In the genomic region with DNA sequence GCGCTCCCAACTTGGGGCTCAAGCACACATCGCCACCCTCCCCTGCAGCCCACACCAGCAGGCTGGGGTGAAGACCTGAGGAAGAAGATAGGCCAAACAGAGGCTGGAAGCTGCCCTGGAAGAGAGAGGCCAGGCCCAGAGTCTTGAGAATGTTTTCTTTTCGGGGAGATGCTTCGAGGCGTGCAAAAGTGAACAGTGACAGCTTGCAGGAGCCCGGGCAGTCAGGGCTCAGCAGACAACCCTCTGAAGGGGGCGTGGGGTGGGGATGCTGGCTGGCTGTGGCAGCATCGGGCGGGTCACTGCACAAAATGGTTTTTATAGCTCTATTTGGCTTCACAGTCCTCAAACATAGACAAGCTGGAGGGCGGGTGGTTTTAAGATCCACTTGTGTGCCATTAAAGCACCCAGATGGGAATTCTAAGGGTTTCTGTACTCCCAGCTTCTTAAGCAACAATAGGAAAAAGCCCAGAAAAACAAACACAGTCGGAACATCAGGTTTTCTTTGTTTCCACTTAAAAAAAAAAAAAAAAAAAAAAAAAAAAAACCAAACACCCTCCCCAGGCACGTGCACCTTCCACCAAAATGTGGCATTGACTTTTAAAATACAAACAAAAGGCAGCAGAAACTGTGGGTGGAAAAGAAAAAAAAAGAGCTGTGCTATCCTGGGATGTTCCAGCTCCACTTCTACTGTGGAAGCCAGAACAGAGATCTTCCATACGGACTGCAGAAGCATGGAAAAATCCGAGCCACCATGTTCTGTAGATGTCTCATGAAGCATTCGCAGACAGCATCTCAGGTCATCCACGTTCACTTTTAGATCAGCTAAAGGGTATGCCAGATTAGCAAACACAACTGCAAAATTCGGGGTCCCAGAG, we compare ENCODE assay signal across 9 mouse cellular contexts.
DNase-seq lines count a peak whose midpoint lies in the region; ATAC-seq lines count a peak whose summit lies in the region.
"Had no signal": no experiment of that assay in that cellular context is flagged by ENCODE, and none has a peak within 500 bp of the region (broad histone marks: within the 10 kb centered on the region; RNA-seq: fewer than 3 reads in every experiment).

No protein-coding gene starts in this region.

- no peaks in the 10 kb centered on the region for H3K36me3 ChIP-seq in hindbrain, embryonic 10.5 days
- no peaks in the 10 kb centered on the region for H3K36me3 ChIP-seq in hindbrain, embryonic 11.5 days (ENCODE audit: control insufficient read depth, insufficient read depth, low read length)
- H3K36me3 ChIP-seq in embryonic facial prominence, embryonic 14.5 days (ENCODE audit: control insufficient read depth, insufficient read depth, low read length): no peaks in the 10 kb centered on the region
- H3K36me3 ChIP-seq in limb, embryonic 11.5 days (ENCODE audit: control insufficient read depth, insufficient read depth, low read length): no peaks in the 10 kb centered on the region
- no peaks in the 10 kb centered on the region for H3K36me3 ChIP-seq in neural tube, embryonic 11.5 days (ENCODE audit: control insufficient read depth, insufficient read depth, low read length)

- H3K4me1 ChIP-seq in hindbrain, embryonic 10.5 days (replicated peaks): peaks cover 9% of the 10 kb centered on the region
- H3K4me1 ChIP-seq in hindbrain, embryonic 11.5 days (replicated peaks; ENCODE audit: control insufficient read depth, insufficient read depth, low read length): peaks cover 4% of the 10 kb centered on the region; the same call in 1 of the 2 replicates
- H3K4me1 ChIP-seq in embryonic facial prominence, embryonic 14.5 days (ENCODE audit: control insufficient read depth, insufficient read depth, low read length): peaks cover 5% of the 10 kb centered on the region; the same call in 1 of the 2 replicates
- H3K4me1 ChIP-seq in limb, embryonic 11.5 days (ENCODE audit: control insufficient read depth, insufficient read depth, low read length): 0 out of 2 replicates have a peak, but pooled peaks cover 2% of the 10 kb centered on the region
- no peaks in the 10 kb centered on the region; the same call in none of the 2 replicates for H3K4me1 ChIP-seq in neural tube, embryonic 11.5 days (ENCODE audit: control insufficient read depth, insufficient read depth, low read length)

- H3K27ac ChIP-seq in hindbrain, embryonic 10.5 days: peak overlapping the region; percentile 64
- H3K27ac ChIP-seq in hindbrain, embryonic 11.5 days (ENCODE audit: low read depth, low read length): no peak overlapping the region
- peak overlapping the region; percentile 8; the same call in 1 of the 2 replicates for H3K27ac ChIP-seq in embryonic facial prominence, embryonic 14.5 days (replicated peaks; ENCODE audit: low read depth, low read length)
- H3K27ac ChIP-seq in limb, embryonic 11.5 days (replicated peaks; ENCODE audit: low read depth, low read length): no peak overlapping the region
- no peak overlapping the region for H3K27ac ChIP-seq in neural tube, embryonic 11.5 days (ENCODE audit: low read depth, low read length)
- H3K27ac ChIP-seq: liver, embryonic 14.5 days had no signal

- H3K9me3 ChIP-seq in hindbrain, embryonic 10.5 days: no peaks in the 10 kb centered on the region
- no peaks in the 10 kb centered on the region for H3K9me3 ChIP-seq in hindbrain, embryonic 11.5 days (ENCODE audit: control insufficient read depth, low read length)
- no peaks in the 10 kb centered on the region for H3K9me3 ChIP-seq in embryonic facial prominence, embryonic 14.5 days (ENCODE audit: control insufficient read depth, low read length)
- H3K9me3 ChIP-seq in limb, embryonic 11.5 days (ENCODE audit: control insufficient read depth, low read length): no peaks in the 10 kb centered on the region
- H3K9me3 ChIP-seq in neural tube, embryonic 11.5 days (ENCODE audit: control insufficient read depth, low read length): no peaks in the 10 kb centered on the region

- no peak overlapping the region for H3K9ac ChIP-seq in hindbrain, embryonic 11.5 days (ENCODE audit: low read depth, low read length)
- no peak overlapping the region for H3K9ac ChIP-seq in embryonic facial prominence, embryonic 14.5 days (ENCODE audit: low read depth, low read length)
- peak overlapping the region; percentile 32; the same call in 1 of the 2 replicates for H3K9ac ChIP-seq in limb, embryonic 11.5 days (ENCODE audit: low read length)
- peak overlapping the region; percentile 1; the same call in 1 of the 2 replicates for H3K9ac ChIP-seq in neural tube, embryonic 11.5 days (ENCODE audit: low read length)
- H3K9ac ChIP-seq: liver, embryonic 14.5 days had no signal

- H3K4me3 ChIP-seq in hindbrain, embryonic 10.5 days: peak overlapping the region; percentile 27
- H3K4me3 ChIP-seq in hindbrain, embryonic 11.5 days (ENCODE audit: low read depth, low read length): no peak overlapping the region
- H3K4me3 ChIP-seq in embryonic facial prominence, embryonic 14.5 days (ENCODE audit: low read depth, low read length): no peak overlapping the region
- no peak overlapping the region for H3K4me3 ChIP-seq in limb, embryonic 11.5 days (ENCODE audit: low read depth, low read length)
- no peak overlapping the region for H3K4me3 ChIP-seq in neural tube, embryonic 11.5 days (ENCODE audit: low read depth, low read length)

- no peak overlapping the region for H3K4me2 ChIP-seq in hindbrain, embryonic 11.5 days (replicated peaks; ENCODE audit: low read depth, low read length)
- H3K4me2 ChIP-seq in embryonic facial prominence, embryonic 14.5 days (ENCODE audit: low read depth, low read length): 0 out of 2 replicates have a peak overlapping the region, but pooled peaks have one; percentile 11
- no peak overlapping the region for H3K4me2 ChIP-seq in limb, embryonic 11.5 days (ENCODE audit: low read depth, severe bottlenecking)
- H3K4me2 ChIP-seq in neural tube, embryonic 11.5 days (ENCODE audit: low read depth): no peak overlapping the region; the same call in 1 of the 2 replicates

- 48% methylated on average over 17 of the region's 17 CpGs for WGBS in hindbrain, embryonic 10.5 days
- WGBS in hindbrain, embryonic 11.5 days: 49% methylated on average over 17 of the region's 17 CpGs
- WGBS in embryonic facial prominence, embryonic 14.5 days: 47% methylated on average over 17 of the region's 17 CpGs
- WGBS in limb, embryonic 11.5 days: 46% methylated on average over 17 of the region's 17 CpGs
- WGBS in neural tube, embryonic 11.5 days: 41% methylated on average over 17 of the region's 17 CpGs

- peaks cover 11% of the 10 kb centered on the region for H3K27me3 ChIP-seq in hindbrain, embryonic 10.5 days (ENCODE audit: insufficient read depth, poor library complexity, severe bottlenecking)
- H3K27me3 ChIP-seq in hindbrain, embryonic 11.5 days (ENCODE audit: control insufficient read depth, insufficient read depth, low read length): no peaks in the 10 kb centered on the region
- no peaks in the 10 kb centered on the region for H3K27me3 ChIP-seq in embryonic facial prominence, embryonic 14.5 days (replicated peaks; ENCODE audit: control insufficient read depth, insufficient read depth, low read length)
- no peaks in the 10 kb centered on the region for H3K27me3 ChIP-seq in limb, embryonic 11.5 days (ENCODE audit: control insufficient read depth, insufficient read depth, low read length)
- no peaks in the 10 kb centered on the region for H3K27me3 ChIP-seq in neural tube, embryonic 11.5 days (ENCODE audit: control insufficient read depth, insufficient read depth, low read length)

- no peak for ATAC-seq in hindbrain, embryonic 11.5 days (ENCODE audit: low FRiP score)
- 0 out of 2 replicates have a peak, but pooled peaks have one; percentile 15 for ATAC-seq in embryonic facial prominence, embryonic 14.5 days (ENCODE audit: low read depth)
- ATAC-seq in limb, embryonic 11.5 days (ENCODE audit: insufficient number of reproducible peaks, low FRiP score, low TSS enrichment, low read depth): no peak
- ATAC-seq in neural tube, embryonic 11.5 days (ENCODE audit: insufficient read depth, low FRiP score, low TSS enrichment): no peak

- no peak for DNase-seq in hindbrain, embryonic 10.5 days (ENCODE audit: low spot score)
- no peak for DNase-seq in hindbrain, embryonic 11.5 days (ENCODE audit: low spot score)
- peak; percentile 20 for DNase-seq in embryonic facial prominence, embryonic 14.5 days (ENCODE audit: low spot score)
- peak; percentile 36 for DNase-seq in limb, embryonic 11.5 days (ENCODE audit: low spot score)
- DNase-seq in neural tube, embryonic 11.5 days (ENCODE audit: low spot score): no peak
- no peak for DNase-seq in testis, postnatal 14 days (ENCODE audit: low spot score)
- DNase-seq in thymus, postnatal 14 days: no peak
- no peak for DNase-seq in adrenal gland, postnatal 4 days (ENCODE audit: low spot score in 2 of 2)

Comparison
In these comparisons a context has a peak if more than half of its experiments do, and no peak if none do; other contexts are left out.
1. H3K27ac ChIP-seq: peak in hindbrain, embryonic 10.5 days (single experiment) and embryonic facial prominence, embryonic 14.5 days (single experiment); none in hindbrain, embryonic 11.5 days (single experiment), limb, embryonic 11.5 days (single experiment) and neural tube, embryonic 11.5 days (single experiment).
2. DNase-seq: peak in embryonic facial prominence, embryonic 14.5 days (single experiment) and limb, embryonic 11.5 days (single experiment); none in hindbrain, embryonic 10.5 days (single experiment), hindbrain, embryonic 11.5 days (single experiment), neural tube, embryonic 11.5 days (single experiment), testis, postnatal 14 days (single experiment), thymus, postnatal 14 days (single experiment) and adrenal gland, postnatal 4 days (0 of 2).
3. H3K9ac ChIP-seq: peak in limb, embryonic 11.5 days (single experiment) and neural tube, embryonic 11.5 days (single experiment); none in hindbrain, embryonic 11.5 days (single experiment) and embryonic facial prominence, embryonic 14.5 days (single experiment).